Mouse (Mus musculus) cerebellum, adult 2 months (tissue): Measurements from ENCODE around the gene Serpine2. TPM values are rescaled to one million over a fixed set of nuclear protein-coding genes. Genes with fewer than 3 reads are reported as not detected.

Source experiments
- DNase-seq, 2 experiments: peaks; one replicate each; pipeline ENCODE4 v3.0.0; 2021
- H3K27ac ChIP-seq: fragments of 200-500 bp; 2 replicates; pipeline ENCODE4 v1.5.1; 2012; ENCODE audit warnings: low read length, control low read depth, inconsistent platforms; ENCODE audit not compliant: insufficient read depth
- H3K27me3 ChIP-seq: fragments of 200-500 bp; 2 replicates; pipeline ENCODE4 v1.6.1; 2012; ENCODE audit warnings: inconsistent platforms, mild to moderate bottlenecking, low read length, moderate library complexity; ENCODE audit not compliant: control insufficient read depth, insufficient read depth
- H3K4me1 ChIP-seq: fragments of 200-500 bp; 2 replicates; pipeline ENCODE4 v1.6.1; 2011; ENCODE audit warnings: low read length; ENCODE audit not compliant: control insufficient read depth, insufficient read depth
- H3K4me3 ChIP-seq: fragments of 200-500 bp; replicated peaks from 2 replicates; pipeline ENCODE3; 2011; ENCODE audit warnings: mild to moderate bottlenecking, low read depth, low read length, control low read depth; ENCODE audit not compliant: insufficient read depth
- CTCF ChIP-seq: fragments of 200-500 bp; IDR thresholded peaks from 2 replicates; pipeline ENCODE4 v1.5.1; 2011; ENCODE audit warnings: low read depth, mild to moderate bottlenecking, control low read depth, low read length, moderate library complexity, borderline replicate concordance; ENCODE audit not compliant: insufficient read depth
- POLR2A ChIP-seq: fragments of 200-500 bp; IDR thresholded peaks from 2 replicates; pipeline ENCODE4 v1.6.1; 2011; ENCODE audit warnings: low read length, control low read depth, borderline replicate concordance; ENCODE audit not compliant: insufficient read depth
- WGBS: fragments of 180-500 bp; shearing (Covaris S2); methylation state at CpG from one replicate; pipeline ENCODE4 v1.1.7; 2018; 5-methylcytosine and 5-hydroxymethylcytosine counted together
- polyA plus RNA-seq: library from polyadenylated mRNA; depleted of rRNA; stranded (reverse); fragments of >200 nt; gene quantifications from 2 replicates; pipeline ENCODE4 v1.2.3, GENCODE M21; 2012

Gene Serpine2
- polyA plus RNA-seq, 1 experiment: 141 TPM

- no peak overlapping the region for H3K27ac ChIP-seq
- H3K4me3 ChIP-seq: no peak overlapping the region
- no peak for TF ChIP-seq CTCF
- no peak for TF ChIP-seq POLR2A
- no peaks in the 10 kb centered on the region; the same call in 1 of the 2 replicates for H3K27me3 ChIP-seq
- 14% methylated on average over 16 of the region's 16 CpGs for WGBS
- no peak for DNase-seq
- no peaks in the 10 kb centered on the region for H3K4me1 ChIP-seq
Observed at GRCm38 (mm10) chr1:79832719-79833404, 28.1 kb downstream of the Serpine2 start.

GRCm38 (mm10) chr1:79823951-79824633 is 36.9 kb downstream of the Serpine2 start:
- Histone ChIP-seq H3K27ac (no peak overlapping the region), H3K4me3 (no peak overlapping the region), H3K27me3 (no peaks in the 10 kb centered on the region), H3K4me1 (no peaks in the 10 kb centered on the region)
- no peak for DNase-seq
- WGBS: 70% methylated on average over 14 of the region's 14 CpGs
- TF ChIP-seq POLR2A (no peak), CTCF (no peak)

- H3K27me3 ChIP-seq: no peaks in the 10 kb centered on the region
- H3K4me1 ChIP-seq: no peaks in the 10 kb centered on the region
- TF ChIP-seq CTCF (no peak), POLR2A (no peak)
- DNase-seq: peak; percentile 11 to 29
- no peak overlapping the region for H3K27ac ChIP-seq
- no peak overlapping the region for H3K4me3 ChIP-seq
- WGBS: 39% methylated on average over 13 of the region's 13 CpGs
Observed at GRCm38 (mm10) chr1:79822806-79823525, 38.0 kb downstream of the Serpine2 start.

DNA sequence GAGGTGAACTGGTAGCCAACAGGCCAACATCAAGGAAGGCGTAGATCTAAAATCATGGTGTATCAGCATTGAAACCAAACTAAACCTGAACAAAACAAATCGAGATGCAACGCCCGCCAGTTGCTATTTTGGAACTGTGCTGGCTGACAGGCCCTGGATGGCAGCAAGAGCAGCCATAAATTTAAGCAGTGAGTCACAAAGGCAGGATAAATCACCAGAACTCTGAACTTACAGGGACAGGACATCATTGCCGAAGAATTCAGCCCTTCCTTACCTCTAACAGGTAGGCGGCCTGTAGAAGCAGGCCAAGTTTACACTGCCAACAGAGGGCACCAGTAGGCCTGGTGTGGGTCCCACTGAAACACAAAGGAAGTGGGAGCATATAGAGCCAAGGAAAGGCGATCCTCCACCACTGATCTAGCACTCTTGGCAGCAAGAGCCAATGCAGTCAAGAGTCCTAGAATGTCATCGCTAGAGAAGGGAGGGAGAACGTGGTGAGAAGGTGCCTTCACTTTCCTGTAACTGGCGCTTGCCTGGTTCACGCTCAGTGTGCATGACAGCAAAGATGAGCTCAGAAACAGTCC is 41.6 kb downstream of the Serpine2 start:
- Histone ChIP-seq H3K4me3 (no peak overlapping the region), H3K27me3 (no peaks in the 10 kb centered on the region), H3K4me1 (no peaks in the 10 kb centered on the region), H3K27ac (no peak overlapping the region)
- no peak for DNase-seq
- 90% methylated on average over 11 of the region's 11 CpGs for WGBS
- TF ChIP-seq POLR2A (no peak), CTCF (no peak)

DNA sequence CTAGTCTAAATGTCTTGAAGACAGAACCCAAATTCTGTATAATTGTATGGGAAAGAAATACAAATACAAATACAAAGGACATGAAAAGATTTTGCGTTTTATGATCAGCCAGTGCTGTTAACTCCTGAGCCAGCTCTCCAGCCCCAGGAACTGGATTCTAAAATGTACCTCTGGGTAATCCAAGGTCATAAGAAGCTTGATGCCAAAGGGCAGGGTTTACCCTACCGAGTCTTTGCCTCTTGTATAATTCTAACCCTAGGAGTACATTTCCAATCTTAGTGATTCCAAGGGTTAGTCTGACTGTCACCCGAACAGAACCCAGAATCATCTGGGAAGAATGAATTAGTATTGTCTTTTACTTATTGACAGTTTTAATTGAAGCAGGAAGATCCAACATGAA is 45.5 kb downstream of the Serpine2 start:
- WGBS: 93% methylated on average over 3 of the region's 3 CpGs
- no peak overlapping the region for H3K27ac ChIP-seq

GRCm38 (mm10) chr1:79809447-79809846 is 51.5 kb downstream of the Serpine2 start:
- no peaks in the 10 kb centered on the region for H3K4me1 ChIP-seq
- TF ChIP-seq POLR2A (no peak), CTCF (no peak)
- no peak overlapping the region for H3K4me3 ChIP-seq
- H3K27me3 ChIP-seq: no peaks in the 10 kb centered on the region
- no peak overlapping the region for H3K27ac ChIP-seq
- DNase-seq: no peak
- 80% methylated on average over 3 of the region's 3 CpGs for WGBS

More for the DNA sequence above, 45.5 kb downstream of the Serpine2 start:
- no peak for DNase-seq
- TF ChIP-seq POLR2A: no peak
- no peak for TF ChIP-seq CTCF
- Histone ChIP-seq H3K4me3 (no peak overlapping the region), H3K27me3 (no peaks in the 10 kb centered on the region), H3K4me1 (no peaks in the 10 kb centered on the region)

DNA sequence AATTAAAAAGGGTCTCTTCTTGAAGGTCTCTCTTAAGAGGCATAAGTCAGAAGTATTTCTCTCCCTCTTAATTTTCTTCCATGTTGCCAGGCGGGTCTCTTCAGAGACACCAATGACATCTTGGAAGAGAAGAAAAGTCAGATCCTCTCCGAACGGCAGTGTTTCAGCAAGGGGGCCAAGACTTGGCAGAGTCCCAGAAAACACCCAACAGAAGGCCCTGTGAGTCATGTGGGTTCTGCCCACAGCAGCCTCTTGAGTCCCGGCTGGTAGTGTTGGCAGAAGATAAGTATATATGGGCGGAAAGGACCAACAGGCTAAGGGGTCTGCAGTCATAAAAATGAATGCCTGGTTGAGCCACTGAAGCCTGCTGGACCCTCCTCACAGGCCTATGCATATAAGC is 54.1 kb downstream of the Serpine2 start:
- no peaks in the 10 kb centered on the region for H3K4me1 ChIP-seq
- H3K27ac ChIP-seq: no peak overlapping the region
- DNase-seq: no peak
- no peaks in the 10 kb centered on the region for H3K27me3 ChIP-seq
- 26% methylated on average over 5 of the region's 5 CpGs for WGBS
- no peak for TF ChIP-seq POLR2A
- TF ChIP-seq CTCF: no peak
- no peak overlapping the region for H3K4me3 ChIP-seq
